Mouse (Mus musculus): ENCODE measurements around the gene Foxp1. TPM values are rescaled to one million over a fixed set of nuclear protein-coding genes. Genes with fewer than 3 reads are reported as not detected.

Foxp1 gene
- total and polyA plus RNA-seq, 3 experiments, result 16.1 to 42.0 TPM; not detected in 1

DNA sequence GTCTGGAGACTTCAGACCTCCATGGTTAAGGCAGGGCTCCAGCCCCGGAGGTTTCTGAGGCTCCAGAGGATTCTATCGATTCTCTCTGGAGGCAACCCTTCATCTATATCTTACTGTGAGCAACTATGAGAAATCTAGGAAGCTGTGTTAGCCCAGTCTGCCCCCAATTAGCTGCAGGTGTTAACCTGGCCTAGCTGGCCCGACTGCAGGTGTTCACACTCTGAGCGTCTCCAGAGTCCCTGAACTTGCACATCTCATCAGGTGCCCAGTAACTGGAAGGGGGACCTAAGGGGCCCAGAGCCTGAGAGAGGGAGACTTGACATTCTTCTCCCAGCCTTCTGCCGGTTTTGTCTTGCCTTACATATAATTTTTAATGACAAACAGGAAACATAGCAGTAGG, 134.5 kb downstream of the Foxp1 start:
- H3K27ac ChIP-seq (ENCODE audit: control insufficient read depth, low read depth, low read length), result peak overlapping the region; percentile 84
- TF ChIP-seq MAZ (IDR thresholded peaks at IDR 0.05; ENCODE audit: low read depth, low read length), result no peak
- no peak for TF ChIP-seq MAFK (IDR thresholded peaks at IDR 0.05; ENCODE audit: borderline replicate concordance, low read depth, low read length)
- TF ChIP-seq CHD2 (IDR thresholded peaks at IDR 0.05; ENCODE audit: low read length), result no peak
- no peak for TF ChIP-seq MYC (IDR thresholded peaks at IDR 0.05; ENCODE audit: low read depth, low read length)
- no peak for TF ChIP-seq NELFE (IDR thresholded peaks at IDR 0.05; ENCODE audit: low read depth, low read length)
- no peak for TF ChIP-seq BHLHE40 (IDR thresholded peaks at IDR 0.05; ENCODE audit: borderline replicate concordance, low read depth, low read length)
- TF ChIP-seq ETS1 (IDR thresholded peaks at IDR 0.05; ENCODE audit: low read depth, low read length), result no peak
- TF ChIP-seq TCF12 (IDR thresholded peaks at IDR 0.05; ENCODE audit: low read depth, low read length), result no peak
- TF ChIP-seq GATA1 (IDR thresholded peaks at IDR 0.05; ENCODE audit: low read depth, low read length), result no peak
- no peak for TF ChIP-seq JUND (IDR thresholded peaks at IDR 0.05; ENCODE audit: low read depth, low read length)
- TF ChIP-seq MYB (IDR thresholded peaks at IDR 0.05; ENCODE audit: low read depth, low read length), result no peak
- no peak for TF ChIP-seq TAL1 (IDR thresholded peaks at IDR 0.05; ENCODE audit: low read length)
- no peak for TF ChIP-seq MXI1 (IDR thresholded peaks at IDR 0.05; ENCODE audit: low read depth, low read length)
- no peak for TF ChIP-seq SMC3 (IDR thresholded peaks at IDR 0.05; ENCODE audit: low read depth, low read length)
- no peak for TF ChIP-seq USF1 (IDR thresholded peaks at IDR 0.05; ENCODE audit: low read depth, low read length)
- TF ChIP-seq CHD1 (IDR thresholded peaks at IDR 0.05; ENCODE audit: low read depth, low read length), result no peak
- no peak for TF ChIP-seq ZC3H11A (IDR thresholded peaks at IDR 0.05; ENCODE audit: low read depth, low read length)
- TF ChIP-seq UBTF (IDR thresholded peaks at IDR 0.05; ENCODE audit: borderline replicate concordance, insufficient read depth, low read depth, low read length), result no peak
- TF ChIP-seq ZMIZ1 (IDR thresholded peaks at IDR 0.05; ENCODE audit: low read depth, low read length), result no peak
- no peak for TF ChIP-seq EP300 (IDR thresholded peaks at IDR 0.05; ENCODE audit: low read depth in 1 of 2, low read length in 2 of 2)
- H3K79me2 ChIP-seq (ENCODE audit: control insufficient read depth, insufficient read depth, low read length, poor library complexity), result no peaks in the 10 kb centered on the region; the same call in 1 of the 2 replicates
- H3K9me3 ChIP-seq (replicated peaks; ENCODE audit: insufficient read depth, low read length), result no peaks in the 10 kb centered on the region
- H3K36me3 ChIP-seq (ENCODE audit: control insufficient read depth in 1 of 2, insufficient read depth in 2 of 2, low read length in 2 of 2), result peaks cover 0 to 20% of the 10 kb centered on the region in 2 experiments; a peak in 2 of 4 replicates
- no peaks in the 10 kb centered on the region for H3K27me3 ChIP-seq (ENCODE audit: control insufficient read depth in 1 of 2, insufficient read depth in 2 of 2, low read length in 2 of 2)
- H3K9ac ChIP-seq (ENCODE audit: control insufficient read depth, low read depth, low read length, poor library complexity, severe bottlenecking), result peak overlapping the region; percentile 56
- peaks cover 16 to 25% of the 10 kb centered on the region in 2 experiments; a peak in 3 of 4 replicates for H3K4me1 ChIP-seq (ENCODE audit: control insufficient read depth in 1 of 2, insufficient read depth in 2 of 2, low read length in 2 of 2)
- no peak overlapping the region for H3K4me3 ChIP-seq (ENCODE audit: control insufficient read depth in 1 of 2, insufficient read depth in 1 of 2, low read depth in 2 of 2, low read length in 2 of 2)
- DNase-seq (ENCODE audit: low read depth, low spot score), result no peak

DNA sequence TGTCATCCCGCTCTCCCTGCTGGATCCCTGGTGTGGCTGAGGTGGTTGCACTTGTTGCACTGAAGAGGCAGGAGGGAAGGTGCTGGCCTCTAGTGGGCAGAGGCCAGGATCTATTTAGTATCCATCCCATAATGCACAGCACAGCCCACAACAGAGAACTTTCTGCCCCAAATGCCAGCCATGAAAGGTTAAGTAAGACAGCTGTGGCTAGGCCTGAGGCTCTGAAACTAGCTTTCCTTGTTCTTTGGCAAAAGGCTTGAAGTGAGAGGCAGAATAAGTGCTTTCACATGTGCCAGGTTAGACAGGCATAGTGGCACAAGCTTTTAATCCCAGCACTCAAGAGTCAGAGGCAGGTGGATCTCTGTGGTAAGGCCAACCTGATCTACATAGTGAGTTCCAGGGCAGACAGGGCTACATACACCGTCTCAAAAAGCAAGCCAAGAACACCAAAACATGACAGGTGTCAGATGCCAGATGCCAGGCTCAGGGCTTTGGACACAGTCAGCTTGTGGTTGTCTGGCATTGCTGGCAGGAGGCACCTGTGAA, 137.4 kb downstream of the Foxp1 start:
- Histone ChIP-seq H3K36me3 (ENCODE audit: control insufficient read depth in 1 of 2, insufficient read depth in 2 of 2, low read length in 2 of 2) (peaks cover 0 to 20% of the 10 kb centered on the region in 2 experiments; a peak in 2 of 4 replicates), H3K27me3 (ENCODE audit: control insufficient read depth in 1 of 2, insufficient read depth in 2 of 2, low read length in 2 of 2) (no peaks in the 10 kb centered on the region), H3K9me3 (replicated peaks; ENCODE audit: insufficient read depth, low read length) (no peaks in the 10 kb centered on the region), H3K27ac (ENCODE audit: control insufficient read depth, low read depth, low read length) (no peak overlapping the region), H3K4me3 (ENCODE audit: control insufficient read depth in 1 of 2, insufficient read depth in 1 of 2, low read depth in 2 of 2, low read length in 2 of 2) (no peak overlapping the region), H3K4me1 (ENCODE audit: control insufficient read depth in 1 of 2, insufficient read depth in 2 of 2, low read length in 2 of 2) (peaks cover 16 to 25% of the 10 kb centered on the region in 2 experiments; a peak in 3 of 4 replicates), H3K9ac (ENCODE audit: control insufficient read depth, low read depth, low read length, poor library complexity, severe bottlenecking) (no peak overlapping the region), H3K79me2 (ENCODE audit: control insufficient read depth, insufficient read depth, low read length, poor library complexity) (no peaks in the 10 kb centered on the region; the same call in 1 of the 2 replicates)
- DNase-seq (ENCODE audit: low read depth, low spot score), result no peak
- TF ChIP-seq ETS1 (IDR thresholded peaks at IDR 0.05; ENCODE audit: low read depth, low read length) (no peak), CHD1 (IDR thresholded peaks at IDR 0.05; ENCODE audit: low read depth, low read length) (no peak), BHLHE40 (IDR thresholded peaks at IDR 0.05; ENCODE audit: borderline replicate concordance, low read depth, low read length) (no peak), CTCF (IDR thresholded peaks at IDR 0.05 in 2 of 3, conservative IDR thresholded peaks at IDR 0.05 in 1 of 3; ENCODE audit: control insufficient read depth in 1 of 3, insufficient read depth in 1 of 3, low read depth in 2 of 3, low read length in 3 of 3, poor library complexity in 1 of 3, severe bottlenecking in 1 of 3) (peak in 2 of 3 experiments; percentile 33 to 37; a peak in 2 of 6 replicates), KAT2A (conservative IDR thresholded peaks at IDR 0.05; ENCODE audit: low read depth, low read length) (no peak), SMC3 (IDR thresholded peaks at IDR 0.05; ENCODE audit: low read depth, low read length) (peak; percentile 45), RAD21 (IDR thresholded peaks at IDR 0.05; ENCODE audit: low read depth, low read length) (peak; percentile 46)

Measured in MEL (cell line).